ENCODE assay signal across 8 mouse cellular contexts in genomic region chr16:24874235-24874634, GRCm38 (mm10).
DNase-seq lines count a peak whose midpoint lies in the region; ATAC-seq and TF ChIP-seq lines count a peak whose summit lies in the region.

No protein-coding gene starts in this region.

- TF ChIP-seq CTCF in brain, embryonic 14.5 days (IDR thresholded peaks at IDR 0.05; ENCODE audit: borderline replicate concordance, extremely low read depth, insufficient read depth, insufficient read length) = no peak

- peaks cover 17% of the 10 kb centered on the region for H3K36me3 ChIP-seq in heart, embryonic 12.5 days

- no peaks in the 10 kb centered on the region for H3K27me3 ChIP-seq in heart, embryonic 12.5 days (replicated peaks)

- WGBS in heart, embryonic 12.5 days = 68% methylated on average over 4 of the region's 4 CpGs

- no peak for ATAC-seq in heart, embryonic 12.5 days (ENCODE audit: insufficient number of reproducible peaks, low FRiP score)

- peaks cover 5% of the 10 kb centered on the region for H3K9me3 ChIP-seq in heart, embryonic 12.5 days (replicated peaks)

- no peak overlapping the region for H3K4me3 ChIP-seq in heart, embryonic 12.5 days

- TF ChIP-seq POLR2A in brain, embryonic 14.5 days (IDR thresholded peaks at IDR 0.05; ENCODE audit: borderline replicate concordance, extremely low read depth, insufficient read depth, insufficient read length, poor library complexity, severe bottlenecking) = no peak

- H3K4me1 ChIP-seq in heart, embryonic 12.5 days (replicated peaks) = peaks cover 15% of the 10 kb centered on the region

- peak; percentile 37 for DNase-seq in heart, adult 8-10 months (ENCODE audit: low spot score)
- peak; percentile 66 for DNase-seq in CD4-positive helper T cell, adult 2 months (ENCODE audit: low read depth, low spot score)
- peak; percentile 69 for DNase-seq in brain, embryonic 14.5 days (ENCODE audit: low read depth)
- peak; percentile 56 to 75 for DNase-seq in kidney, postnatal 25 days
- DNase-seq in skeletal muscle tissue, adult 2 months (ENCODE audit: low read depth, low spot score) = peak; percentile 30
- DNase-seq in left cerebral cortex, adult 18-20 months (ENCODE audit: low spot score in 2 of 2) = no peak
- no peak for DNase-seq in right cerebral cortex, adult 2 months (ENCODE audit: low spot score in 2 of 2)

- no peak overlapping the region for H3K27ac ChIP-seq in heart, embryonic 12.5 days (ENCODE audit: poor library complexity, severe bottlenecking)

- no peak overlapping the region for H3K9ac ChIP-seq in heart, embryonic 12.5 days

- no peak overlapping the region for H3K4me2 ChIP-seq in heart, embryonic 12.5 days

Comparison
In these comparisons a context has a peak if more than half of its experiments do, and no peak if none do; other contexts are left out.
1. DNase-seq: peak in heart, adult 8-10 months (single experiment), CD4-positive helper T cell, adult 2 months (single experiment), brain, embryonic 14.5 days (single experiment), kidney, postnatal 25 days (2 of 2) and skeletal muscle tissue, adult 2 months (single experiment); none in left cerebral cortex, adult 18-20 months (0 of 2) and right cerebral cortex, adult 2 months (0 of 2).